ENCODE assay signal across 24 mouse cellular contexts in the genomic region with DNA sequence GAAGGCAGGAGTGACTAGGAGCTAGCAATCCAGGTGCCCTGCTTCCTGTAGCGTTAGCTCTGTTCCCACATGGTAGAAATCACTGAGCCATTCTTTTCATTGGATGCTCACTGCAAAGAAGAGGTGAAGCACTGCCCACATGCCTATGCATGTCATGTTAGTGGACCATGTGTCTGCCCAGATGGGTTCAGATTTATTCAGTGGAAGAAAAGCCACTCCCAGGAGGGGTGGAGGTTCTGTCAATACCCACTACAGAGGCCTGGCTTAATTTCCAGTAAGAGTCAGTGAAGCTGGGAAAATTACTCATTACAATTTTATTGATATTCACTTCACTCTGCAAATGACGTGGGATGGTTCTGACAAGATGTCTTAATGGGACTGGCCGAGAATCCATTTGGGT.
DNase-seq lines count a peak whose midpoint lies in the region; ATAC-seq and TF ChIP-seq lines count a peak whose summit lies in the region.
"Had no signal": no experiment of that assay in that cellular context is flagged by ENCODE, and none has a peak within 500 bp of the region (broad histone marks: within the 10 kb centered on the region; RNA-seq: fewer than 3 reads in every experiment).

No protein-coding gene starts in this region.

- no peaks in the 10 kb centered on the region for H3K4me1 ChIP-seq in forebrain, embryonic 12.5 days
- no peaks in the 10 kb centered on the region for H3K4me1 ChIP-seq in forebrain, postnatal 0 days (ENCODE audit: insufficient read depth)
- peaks cover 36% of the 10 kb centered on the region for H3K4me1 ChIP-seq in neural tube, embryonic 13.5 days (replicated peaks)
- H3K4me1 ChIP-seq in neural tube, embryonic 15.5 days, result peaks cover 29% of the 10 kb centered on the region
- H3K4me1 ChIP-seq: forebrain, embryonic 10.5 days; forebrain, embryonic 13.5 days; forebrain, embryonic 15.5 days had no signal

- H3K4me3 ChIP-seq in forebrain, embryonic 12.5 days (replicated peaks), result no peak overlapping the region
- H3K4me3 ChIP-seq in forebrain, postnatal 0 days (ENCODE audit: low read depth, low read length), result no peak overlapping the region
- no peak overlapping the region for H3K4me3 ChIP-seq in neural tube, embryonic 13.5 days
- H3K4me3 ChIP-seq in neural tube, embryonic 15.5 days (replicated peaks), result no peak overlapping the region
- H3K4me3 ChIP-seq: embryonic facial prominence, embryonic 13.5 days; embryonic facial prominence, embryonic 15.5 days; erythroblast, embryonic 14.5 days; forebrain, embryonic 10.5 days; forebrain, embryonic 13.5 days; forebrain, embryonic 15.5 days had no signal

- no peaks in the 10 kb centered on the region for H3K9me3 ChIP-seq in forebrain, embryonic 12.5 days
- no peaks in the 10 kb centered on the region for H3K9me3 ChIP-seq in forebrain, postnatal 0 days (ENCODE audit: low read length)
- no peaks in the 10 kb centered on the region for H3K9me3 ChIP-seq in neural tube, embryonic 13.5 days
- H3K9me3 ChIP-seq in neural tube, embryonic 15.5 days (replicated peaks), result no peaks in the 10 kb centered on the region
- H3K9me3 ChIP-seq: embryonic facial prominence, embryonic 13.5 days; embryonic facial prominence, embryonic 15.5 days; forebrain, embryonic 10.5 days; forebrain, embryonic 13.5 days; forebrain, embryonic 15.5 days had no signal

- 0 out of 2 replicates have a peak overlapping the region, but pooled peaks have one; percentile 13 for H3K27ac ChIP-seq in forebrain, embryonic 12.5 days
- no peak overlapping the region for H3K27ac ChIP-seq in forebrain, postnatal 0 days (ENCODE audit: low read depth, low read length)
- H3K27ac ChIP-seq in neural tube, embryonic 13.5 days (replicated peaks), result no peak overlapping the region
- no peak overlapping the region for H3K27ac ChIP-seq in neural tube, embryonic 15.5 days (replicated peaks)
- H3K27ac ChIP-seq: embryonic facial prominence, embryonic 13.5 days; embryonic facial prominence, embryonic 15.5 days; forebrain, embryonic 10.5 days; forebrain, embryonic 13.5 days; forebrain, embryonic 15.5 days had no signal

- no peaks in the 10 kb centered on the region for H3K36me3 ChIP-seq in forebrain, embryonic 12.5 days (replicated peaks)
- no peaks in the 10 kb centered on the region for H3K36me3 ChIP-seq in forebrain, postnatal 0 days (ENCODE audit: insufficient read depth)
- no peaks in the 10 kb centered on the region for H3K36me3 ChIP-seq in neural tube, embryonic 13.5 days
- no peaks in the 10 kb centered on the region for H3K36me3 ChIP-seq in neural tube, embryonic 15.5 days
- H3K36me3 ChIP-seq: embryonic facial prominence, embryonic 13.5 days; embryonic facial prominence, embryonic 15.5 days; forebrain, embryonic 10.5 days; forebrain, embryonic 15.5 days had no signal

- TF ChIP-seq CTCF in forebrain, postnatal 0 days (IDR thresholded peaks at IDR 0.05; ENCODE audit: low read depth), result no peak

- no peak overlapping the region for H3K4me2 ChIP-seq in forebrain, embryonic 12.5 days
- H3K4me2 ChIP-seq in forebrain, postnatal 0 days (ENCODE audit: low read depth), result no peak overlapping the region
- no peak overlapping the region for H3K4me2 ChIP-seq in neural tube, embryonic 13.5 days
- H3K4me2 ChIP-seq in neural tube, embryonic 15.5 days, result no peak overlapping the region
- H3K4me2 ChIP-seq: embryonic facial prominence, embryonic 13.5 days; embryonic facial prominence, embryonic 15.5 days; forebrain, embryonic 13.5 days; forebrain, embryonic 15.5 days had no signal

- WGBS in forebrain, embryonic 12.5 days, result 89% methylated on average over 3 of the region's 3 CpGs
- 81% methylated on average over 3 of the region's 3 CpGs for WGBS in forebrain, postnatal 0 days
- 54% methylated on average over 3 of the region's 3 CpGs for WGBS in neural tube, embryonic 13.5 days
- 44% methylated on average over 3 of the region's 3 CpGs for WGBS in neural tube, embryonic 15.5 days

- 0 out of 2 replicates have a peak, but pooled peaks have one; percentile 51 for ATAC-seq in forebrain, embryonic 12.5 days (ENCODE audit: low FRiP score)
- no peak for ATAC-seq in forebrain, postnatal 0 days
- ATAC-seq in neural tube, embryonic 13.5 days (ENCODE audit: low read depth), result 0 out of 2 replicates have a peak, but pooled peaks have one; percentile 24
- ATAC-seq in neural tube, embryonic 15.5 days (ENCODE audit: low FRiP score), result no peak
- ATAC-seq: CD4-positive, CD25-positive, alpha-beta regulatory T cell, adult 4 months; forebrain, embryonic 13.5 days; forebrain, embryonic 15.5 days had no signal

- no peak for DNase-seq in forebrain, postnatal 0 days
- DNase-seq in retina, postnatal 1 day, result peak; percentile 19
- no peak for DNase-seq in heart, postnatal 4 days
- DNase-seq: adrenal gland, adult 2 months; adrenal gland, postnatal 10 days; adrenal gland, postnatal 25 days; B cell, adult 2 months; cerebellum, adult 11 months; cerebellum, adult 18-20 months; cerebellum, adult 8-10 months; cerebellum, adult 9-11 months; cerebellum, postnatal 14 days; cerebellum, postnatal 36 days; embryo, embryonic 11 days had no signal

- H3K27me3 ChIP-seq in forebrain, embryonic 12.5 days, result no peaks in the 10 kb centered on the region
- H3K27me3 ChIP-seq in forebrain, postnatal 0 days (ENCODE audit: insufficient read depth, low read length), result no peaks in the 10 kb centered on the region
- H3K27me3 ChIP-seq in neural tube, embryonic 13.5 days, result no peaks in the 10 kb centered on the region
- no peaks in the 10 kb centered on the region for H3K27me3 ChIP-seq in neural tube, embryonic 15.5 days (replicated peaks)
- H3K27me3 ChIP-seq: embryonic facial prominence, embryonic 13.5 days; embryonic facial prominence, embryonic 15.5 days; forebrain, embryonic 13.5 days; forebrain, embryonic 15.5 days had no signal

- H3K9ac ChIP-seq in forebrain, embryonic 12.5 days, result no peak overlapping the region
- H3K9ac ChIP-seq in forebrain, postnatal 0 days, result no peak overlapping the region
- H3K9ac ChIP-seq in neural tube, embryonic 13.5 days, result no peak overlapping the region
- no peak overlapping the region for H3K9ac ChIP-seq in neural tube, embryonic 15.5 days (replicated peaks)
- H3K9ac ChIP-seq: embryonic facial prominence, embryonic 13.5 days; embryonic facial prominence, embryonic 15.5 days; forebrain, embryonic 13.5 days; forebrain, embryonic 15.5 days had no signal

Comparison
In these comparisons a context has a peak if more than half of its experiments do, and no peak if none do; other contexts are left out.
1. ATAC-seq: peak in forebrain, embryonic 12.5 days (single experiment) and neural tube, embryonic 13.5 days (single experiment); none in forebrain, postnatal 0 days (single experiment) and neural tube, embryonic 15.5 days (single experiment).